Mouse (Mus musculus) heart, adult 2 months (tissue): ENCODE data around the gene Snx9. TPM values are rescaled to one million over a fixed set of nuclear protein-coding genes. Genes with fewer than 3 reads are reported as not detected.

Experiments used
- DNase-seq, 2 experiments: peaks; one replicate each; pipeline ENCODE4 v3.0.0; 2021
- H3K27ac ChIP-seq: fragments of 200-600 bp; 2 replicates; pipeline ENCODE4 v1.8.1; 2022
- H3K27me3 ChIP-seq: fragments of 200-500 bp; 2 replicates; pipeline ENCODE4 v1.6.1; 2012; ENCODE audit warnings: mild to moderate bottlenecking, low read length, inconsistent platforms, mixed read lengths; ENCODE audit not compliant: control insufficient read depth, insufficient read depth
- H3K36me3 ChIP-seq: fragments of 200-500 bp; 2 replicates; pipeline ENCODE4 v1.6.1; 2012; ENCODE audit warnings: low read length, inconsistent platforms; ENCODE audit not compliant: control insufficient read depth, insufficient read depth
- H3K4me1 ChIP-seq: fragments of 200-500 bp; 2 replicates; pipeline ENCODE4 v1.6.1; 2011; ENCODE audit warnings: low read length; ENCODE audit not compliant: control insufficient read depth, insufficient read depth
- H3K4me3 ChIP-seq: fragments of 200-600 bp; 2 replicates; pipeline ENCODE4 v1.8.1; 2022
- H3K79me2 ChIP-seq: fragments of 200-500 bp; replicated peaks from 2 replicates; pipeline ENCODE4 v1.6.1; 2012; ENCODE audit warnings: mild to moderate bottlenecking, inconsistent platforms, low read length, moderate library complexity, mixed read lengths; ENCODE audit not compliant: control insufficient read depth, insufficient read depth
- H3K9ac ChIP-seq: fragments of 200-500 bp; 2 replicates; pipeline ENCODE4 v1.6.1; 2012; ENCODE audit warnings: low read depth, mild to moderate bottlenecking, control low read depth, inconsistent platforms, low read length, mixed read lengths
- CTCF ChIP-seq: fragments of 200-600 bp; IDR thresholded peaks from 2 replicates; pipeline ENCODE4 v1.8.1; 2022; ENCODE audit warnings: antibody characterized with exemption, mild to moderate bottlenecking, moderate library complexity
- EP300 ChIP-seq: fragments of 200-500 bp; IDR thresholded peaks from 2 replicates; pipeline ENCODE4 v1.6.1; 2011; ENCODE audit warnings: low read depth, low read length, control low read depth; ENCODE audit not compliant: insufficient read depth
- POLR2A ChIP-seq: fragments of 200-500 bp; IDR thresholded peaks from 2 replicates; pipeline ENCODE4 v1.6.1; 2011; ENCODE audit warnings: mild to moderate bottlenecking, low read depth, low read length, control low read depth; ENCODE audit not compliant: insufficient read depth
- WGBS: fragments of 180-500 bp; shearing (Covaris S2); methylation state at CpG from one replicate; pipeline ENCODE4 v1.1.7; 2018; 5-methylcytosine and 5-hydroxymethylcytosine counted together
- intact Hi-C: fragments of 180-260 bp; cut with DNase I; formaldehyde crosslinking; loops from one replicate; pipeline ENCODE4 v1.15.1; 2025
- polyA plus RNA-seq: library from polyadenylated mRNA; depleted of rRNA; stranded (reverse); fragments of >200 nt; gene quantifications from 2 replicates; pipeline ENCODE4 v1.2.3, GENCODE M21; 2012
- total RNA-seq, 2 experiments: library from RNA; stranded (reverse); gene quantifications; 2 replicates each; pipeline ENCODE4 v1.2.3; 2021

Gene Snx9
- total and polyA plus RNA-seq, 3 experiments: 16.7 to 31.9 (median 30.2) TPM

DNA sequence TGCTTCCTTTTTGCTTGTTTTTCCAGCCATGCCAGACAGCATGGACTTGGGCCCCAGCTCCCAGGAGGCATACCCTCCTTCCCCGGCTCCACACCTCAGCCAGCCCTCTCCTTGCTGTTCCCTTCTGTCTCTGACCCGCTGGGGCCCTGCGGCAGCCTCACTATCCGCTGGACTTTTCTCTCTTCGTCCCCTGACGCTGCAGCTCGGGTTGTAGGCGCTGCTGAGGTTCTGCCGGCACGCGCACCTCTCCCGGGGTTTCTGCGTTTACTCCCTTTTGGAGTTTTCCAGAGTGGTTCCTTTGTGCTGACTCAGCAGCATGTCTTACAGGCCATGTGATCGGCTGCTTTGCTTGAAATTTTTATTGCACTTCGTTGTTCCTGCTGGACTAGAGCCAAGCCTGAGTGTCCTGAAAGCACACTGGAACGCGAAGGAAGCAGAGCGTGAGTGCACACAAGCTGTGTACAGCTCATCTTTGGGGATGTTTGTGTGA lies 8.3 kb downstream of the Snx9 start:
- H3K79me2 ChIP-seq: peaks cover 23% of the 10 kb centered on the region
- peak; percentile 69 to 76 for DNase-seq
- 3% methylated on average over 18 of the region's 18 CpGs for WGBS
- peak overlapping the region; percentile 70 for H3K9ac ChIP-seq
- H3K27me3 ChIP-seq: no peaks in the 10 kb centered on the region
- peaks cover 12% of the 10 kb centered on the region for H3K4me1 ChIP-seq
- TF ChIP-seq CTCF (no peak), EP300 (0 out of 2 replicates have a peak, but pooled peaks have one; percentile 12)
- H3K36me3 ChIP-seq: no peaks in the 10 kb centered on the region
- H3K27ac ChIP-seq: peak overlapping the region; percentile 70
- H3K4me3 ChIP-seq: peak overlapping the region; percentile 46
- intact Hi-C loops: no loop called here

DNA sequence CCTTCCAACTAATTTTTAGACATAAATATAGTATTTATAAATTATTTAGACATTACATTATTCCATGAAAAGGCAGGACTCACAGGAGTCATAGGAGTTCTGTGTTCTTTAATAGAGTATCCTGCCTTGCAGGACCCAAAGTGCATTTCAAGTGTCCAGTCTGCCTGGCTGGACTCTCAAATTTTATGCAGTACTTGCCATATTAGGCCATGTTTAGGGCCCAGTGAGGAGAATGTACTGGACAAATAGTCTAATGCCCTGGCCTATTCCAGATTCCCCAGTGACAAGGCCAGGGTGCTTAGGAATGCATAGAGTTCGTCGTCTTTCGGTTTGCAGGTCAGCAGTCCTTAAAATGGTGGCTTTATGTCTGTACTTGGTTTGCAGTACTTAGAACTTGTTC lies 8.9 kb downstream of the Snx9 start:
- no peak overlapping the region for H3K9ac ChIP-seq
- TF ChIP-seq EP300 (no peak), POLR2A (no peak), CTCF (no peak)
- peaks cover 10% of the 10 kb centered on the region for H3K4me1 ChIP-seq
- no peak overlapping the region for H3K4me3 ChIP-seq
- no peak overlapping the region for H3K27ac ChIP-seq
- WGBS: over 99% methylated on average over 3 of the region's 3 CpGs
- DNase-seq: no peak
- H3K79me2 ChIP-seq: peaks cover 19% of the 10 kb centered on the region
- no peaks in the 10 kb centered on the region for H3K36me3 ChIP-seq
- H3K27me3 ChIP-seq: no peaks in the 10 kb centered on the region
- intact Hi-C loops: no loop called here

DNA sequence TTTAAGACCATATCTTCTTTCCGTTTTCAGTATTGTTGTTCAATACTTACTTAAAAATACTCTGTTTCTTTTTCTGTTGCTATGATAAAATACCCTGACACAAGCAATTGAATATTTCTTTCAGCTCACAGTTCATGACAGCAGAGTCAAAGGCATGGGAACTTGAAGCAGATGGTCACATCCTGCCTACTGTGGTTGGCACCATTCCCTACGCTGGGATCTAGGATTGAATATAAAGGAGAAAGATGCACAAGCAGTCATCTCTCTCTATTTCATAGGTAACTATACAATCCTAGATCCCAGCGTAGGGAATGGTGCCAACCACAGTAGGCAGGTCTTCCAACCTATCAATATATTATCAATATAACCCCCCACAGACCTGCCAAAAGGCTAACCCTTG lies 9.3 kb downstream of the Snx9 start:
- H3K27ac ChIP-seq: no peak overlapping the region
- DNase-seq: no peak
- H3K79me2 ChIP-seq: peaks cover 16% of the 10 kb centered on the region
- no peaks in the 10 kb centered on the region for H3K27me3 ChIP-seq
- peaks cover 8% of the 10 kb centered on the region for H3K4me1 ChIP-seq
- H3K4me3 ChIP-seq: no peak overlapping the region
- H3K9ac ChIP-seq: no peak overlapping the region
- WGBS: 97% methylated on average over 3 of the region's 3 CpGs
- intact Hi-C loops: no loop called here
- H3K36me3 ChIP-seq: no peaks in the 10 kb centered on the region
- TF ChIP-seq POLR2A (no peak), EP300 (no peak), CTCF (no peak)

DNA sequence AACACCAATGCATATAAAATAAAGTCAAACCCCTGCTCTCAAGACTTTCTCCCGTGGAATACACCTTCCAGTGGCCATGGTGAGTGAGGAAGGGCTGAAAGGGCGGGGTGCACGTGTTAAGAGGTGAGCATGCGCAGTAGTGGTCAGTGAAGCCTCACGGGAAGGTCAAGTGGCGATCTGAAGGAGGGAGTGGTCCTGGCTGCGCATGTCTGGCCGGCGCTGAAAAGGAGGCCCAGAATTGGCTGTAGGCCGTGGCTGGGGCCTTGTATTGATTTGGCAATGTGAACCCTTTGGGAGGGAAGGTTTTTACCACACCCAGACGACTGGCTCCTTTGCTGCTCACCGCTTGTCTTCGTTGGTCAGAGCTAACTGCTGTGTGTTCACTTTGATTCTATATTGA lies 12.8 kb downstream of the Snx9 start:
- TF ChIP-seq POLR2A (no peak), CTCF (no peak), EP300 (no peak)

DNA sequence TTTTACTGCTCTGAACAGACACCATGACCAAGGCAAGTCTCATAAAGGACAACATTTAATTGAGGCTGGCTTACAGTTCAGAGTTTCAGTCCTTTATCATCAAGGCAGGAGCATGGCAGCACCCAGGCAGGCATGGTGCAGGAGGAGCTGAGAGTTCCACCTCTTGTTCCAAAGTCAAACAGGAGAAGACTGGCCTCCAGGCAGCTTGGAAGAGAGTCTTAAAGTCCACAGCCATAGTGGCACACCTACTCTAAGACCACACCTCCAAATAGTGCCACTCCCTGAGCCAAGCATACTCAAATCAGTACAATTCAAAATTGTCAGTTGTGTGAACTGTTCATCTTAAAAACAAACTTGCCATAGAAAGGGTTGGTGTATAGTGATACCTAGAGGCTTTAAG lies 14.4 kb downstream of the Snx9 start:
- TF ChIP-seq POLR2A (no peak), EP300 (no peak), CTCF (no peak)

More for the DNA sequence above, 12.8 kb downstream of the Snx9 start:
- Histone ChIP-seq H3K79me2 (peaks cover 17% of the 10 kb centered on the region), H3K27me3 (no peaks in the 10 kb centered on the region), H3K27ac (no peak overlapping the region), H3K36me3 (no peaks in the 10 kb centered on the region), H3K4me1 (peaks cover 5% of the 10 kb centered on the region), H3K4me3 (no peak overlapping the region), H3K9ac (no peak overlapping the region)
- intact Hi-C loops: no loop called here
- DNase-seq: peak in 1 of 2 experiments; percentile 40
- 94% methylated on average over 13 of the region's 13 CpGs for WGBS

DNA sequence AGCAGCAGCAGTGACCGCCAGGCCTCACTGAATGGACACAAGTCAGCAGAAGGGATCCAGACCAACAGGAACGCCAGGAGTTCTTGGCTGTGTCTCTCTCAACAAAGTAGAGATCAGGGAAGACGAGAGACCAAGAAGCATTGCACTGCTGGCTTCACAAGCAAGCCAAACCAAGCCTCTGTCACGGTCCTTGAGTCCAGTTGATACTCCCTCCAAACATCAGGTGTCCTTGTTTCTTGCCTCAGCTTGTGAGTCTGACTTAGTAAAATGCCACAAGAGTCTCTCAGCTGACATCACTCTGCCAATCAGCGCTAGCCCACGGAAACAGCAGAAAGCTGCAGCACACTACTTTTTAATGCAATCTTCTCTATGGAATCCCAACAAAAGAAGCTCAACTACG lies 15.3 kb downstream of the Snx9 start:
- no peak overlapping the region for H3K4me3 ChIP-seq
- no peak for DNase-seq
- H3K27ac ChIP-seq: no peak overlapping the region
- H3K9ac ChIP-seq: no peak overlapping the region
- TF ChIP-seq CTCF (no peak), POLR2A (no peak), EP300 (no peak)
- H3K27me3 ChIP-seq: no peaks in the 10 kb centered on the region
- no peaks in the 10 kb centered on the region for H3K36me3 ChIP-seq
- no peaks in the 10 kb centered on the region; the same call in 1 of the 2 replicates for H3K4me1 ChIP-seq
- peaks cover 10% of the 10 kb centered on the region for H3K79me2 ChIP-seq
- intact Hi-C loops: no loop called here
- 83% methylated on average over 7 of the region's 7 CpGs for WGBS

More for the DNA sequence above, 14.4 kb downstream of the Snx9 start:
- H3K79me2 ChIP-seq: peaks cover 13% of the 10 kb centered on the region
- H3K27me3 ChIP-seq: no peaks in the 10 kb centered on the region
- no peak overlapping the region for H3K27ac ChIP-seq
- no peak overlapping the region for H3K9ac ChIP-seq
- no peaks in the 10 kb centered on the region for H3K36me3 ChIP-seq
- DNase-seq: no peak
- H3K4me1 ChIP-seq: no peaks in the 10 kb centered on the region; the same call in 1 of the 2 replicates
- H3K4me3 ChIP-seq: no peak overlapping the region
- intact Hi-C loops: no loop called here
